Mouse (Mus musculus) c-Kit-positive CD71-positive TER-119-negative erythroid progenitor cells, embryonic 14.5 days (primary cell): ENCODE results near the gene Rpl23a.
"Not testable (repeated sequence)": the region's sequence is repeated elsewhere in the genome, so short reads cannot be mapped to it uniquely, and the experiment has no call there.

Experiments
- DNase-seq: peaks from one replicate; pipeline ENCODE4 v3.0.0-alpha.2; 2013; ENCODE audit warnings: low read depth

Rpl23a gene

DNA sequence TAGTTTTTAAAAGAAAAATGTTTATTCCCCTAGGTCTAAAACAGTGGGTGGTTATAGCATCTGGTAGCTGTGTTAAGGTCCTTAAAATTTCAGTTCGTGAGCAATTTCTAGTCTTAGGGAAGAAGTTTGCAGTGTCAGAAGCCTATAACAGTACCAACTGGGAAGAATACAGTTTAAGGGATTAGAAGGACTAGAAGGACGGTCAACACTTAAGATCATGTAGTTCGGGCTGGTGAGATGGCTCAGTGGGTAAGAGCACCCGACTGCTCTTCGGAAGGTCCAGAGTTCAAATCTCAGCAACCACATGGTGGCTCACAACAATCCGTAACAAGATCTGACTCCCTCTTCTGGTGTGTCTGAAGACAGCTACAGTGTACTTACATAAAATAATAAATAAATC lies 1.3 kb upstream of the Rpl23a start:
- not testable (repeated sequence) for DNase-seq

DNA sequence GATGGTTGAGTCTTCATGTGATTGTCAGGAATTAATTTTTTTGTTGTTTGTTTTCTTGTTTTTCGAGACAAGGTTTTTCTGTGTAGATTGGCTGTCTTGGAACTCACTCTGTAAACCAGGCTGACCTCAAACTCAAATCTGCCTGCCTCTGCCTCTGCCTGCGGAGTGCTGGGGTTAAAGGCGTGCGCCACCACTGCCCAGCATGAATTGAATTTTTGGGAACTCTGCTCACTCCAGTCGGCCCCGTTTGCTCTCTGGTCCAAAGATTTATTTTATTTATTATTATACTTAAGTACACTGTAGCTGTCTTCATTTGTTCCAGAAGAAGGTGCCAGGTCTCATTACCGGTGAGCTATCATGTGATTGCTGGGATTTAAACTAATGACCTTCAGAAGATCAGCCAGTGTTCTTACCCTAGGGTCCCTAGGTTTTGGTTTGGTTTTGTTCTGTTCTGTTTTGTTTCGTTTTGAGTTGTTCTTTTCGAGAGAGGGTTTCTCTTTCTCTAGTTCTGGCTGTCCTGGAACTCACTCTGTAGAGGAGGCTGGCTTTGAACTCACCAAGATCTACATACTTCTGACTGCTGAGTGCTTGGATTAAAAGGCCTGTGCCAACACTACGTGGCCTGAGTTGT lies 615 bp upstream of the Rpl23a start:
- no peak for DNase-seq

DNA sequence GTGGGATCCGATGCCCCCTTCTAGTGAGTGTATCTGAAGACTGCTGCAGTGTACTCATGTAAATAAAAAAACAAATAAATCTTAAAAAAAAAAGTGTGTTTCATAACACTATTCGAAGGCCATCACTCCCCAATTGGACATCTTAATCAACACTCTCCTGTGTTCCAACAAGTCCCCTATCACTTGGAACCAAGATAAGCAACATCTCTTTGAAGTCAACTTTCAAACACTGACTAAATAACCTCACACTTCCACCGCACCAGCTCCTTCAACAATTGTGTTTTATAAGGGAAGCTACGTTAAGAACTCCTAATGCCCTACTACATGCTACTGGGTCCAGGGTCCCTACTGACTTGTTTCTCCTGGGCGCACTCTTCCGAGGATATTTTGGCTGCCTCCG lies 934 bp downstream of the Rpl23a start:
- DNase-seq: no peak

GRCm38 (mm10) chr11:78181830-78182357 lies 1.5 kb downstream of the Rpl23a start:
- no peak for DNase-seq

DNA sequence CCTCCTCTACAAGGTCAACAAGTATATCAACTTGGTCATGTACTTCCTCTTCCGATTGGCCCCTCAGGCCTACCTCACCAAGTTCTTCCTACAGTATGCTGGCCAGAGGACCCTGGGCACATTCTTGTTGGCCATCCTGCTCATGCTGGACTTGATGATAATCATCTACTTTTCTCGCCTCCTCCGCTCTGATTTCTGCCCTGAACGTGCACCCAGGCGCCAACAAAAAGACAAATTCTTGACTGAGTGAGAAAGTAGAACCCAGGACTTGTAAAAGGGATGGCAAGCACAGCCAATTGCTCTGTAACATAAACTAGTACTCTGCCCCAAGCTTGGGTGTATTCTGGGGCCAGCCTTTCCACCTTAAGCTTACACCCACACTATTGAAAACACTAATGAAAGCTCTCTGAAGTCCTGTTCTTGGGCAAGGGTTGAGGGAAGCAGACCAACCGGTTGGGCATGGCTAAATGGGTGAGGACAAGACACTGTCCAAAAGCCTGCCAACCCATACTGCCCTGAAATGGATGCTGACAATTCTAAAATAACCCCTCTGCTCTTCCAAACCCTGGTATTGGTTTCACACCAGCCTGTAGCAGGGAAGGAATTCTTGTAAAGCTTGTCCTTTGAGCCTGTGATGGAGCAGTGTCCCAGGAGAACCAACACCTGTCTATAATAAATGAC lies 3.2 kb downstream of the Rpl23a start:
- DNase-seq: peak; percentile 40

GRCm38 (mm10) chr11:78179438-78179999 lies 3.9 kb downstream of the Rpl23a start:
- peak; percentile 58 for DNase-seq

- peak; percentile 58 for DNase-seq
Observed at GRCm38 (mm10) chr11:78178859-78179437, 4.4 kb downstream of the Rpl23a start.

GRCm38 (mm10) chr11:78177903-78178858 lies 5.2 kb downstream of the Rpl23a start:
- peak; percentile 93 for DNase-seq

- peak; percentile 50 for DNase-seq
Observed at GRCm38 (mm10) chr11:78177437-78177836, 5.9 kb downstream of the Rpl23a start.

GRCm38 (mm10) chr11:78176905-78177331 lies 6.5 kb downstream of the Rpl23a start:
- peak; percentile 67 for DNase-seq

- peak; percentile 95 for DNase-seq
Observed at GRCm38 (mm10) chr11:78176402-78176862, 7.0 kb downstream of the Rpl23a start, which contains the start of the genes Nek8 and Tlcd1. Gene Nek8 (minus strand): TSS chr11:78176675. Gene Tlcd1 (plus strand): TSS chr11:78176711.

DNA sequence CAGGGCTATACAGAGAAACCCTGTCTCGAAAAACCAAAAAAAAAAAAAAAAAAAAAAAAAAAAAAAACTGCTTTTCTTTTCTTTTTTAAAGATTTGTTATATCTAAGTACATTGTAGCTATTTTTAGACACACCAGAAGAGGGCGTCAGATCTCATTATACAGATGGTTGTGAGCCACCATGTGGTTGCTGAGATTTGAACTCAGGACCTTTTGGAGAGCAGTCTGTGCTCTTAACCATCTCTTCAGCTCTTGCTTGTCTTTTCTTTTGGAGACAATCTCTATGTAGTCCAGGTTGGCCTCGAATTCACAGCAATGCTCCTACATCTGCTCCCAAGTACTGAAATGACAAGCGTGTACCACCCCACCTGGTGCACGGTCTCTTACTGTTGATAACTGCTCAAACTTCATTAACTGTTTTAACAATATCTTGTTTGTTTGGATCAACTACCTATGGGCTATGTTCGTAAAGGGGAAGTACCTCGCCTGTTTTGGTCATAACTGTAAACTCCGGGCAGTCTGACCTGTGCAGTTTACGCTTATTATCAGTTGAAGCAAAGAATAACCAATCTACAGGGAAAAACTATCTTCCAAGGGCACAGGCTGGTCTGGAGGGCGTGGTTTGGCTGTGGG lies 7.5 kb downstream of the Rpl23a start:
- no peak for DNase-seq

GRCm38 (mm10) chr11:78174506-78174905 lies 8.9 kb downstream of the Rpl23a start:
- DNase-seq: no peak

GRCm38 (mm10) chr11:78172748-78173383 lies 10.5 kb downstream of the Rpl23a start:
- no peak for DNase-seq

DNA sequence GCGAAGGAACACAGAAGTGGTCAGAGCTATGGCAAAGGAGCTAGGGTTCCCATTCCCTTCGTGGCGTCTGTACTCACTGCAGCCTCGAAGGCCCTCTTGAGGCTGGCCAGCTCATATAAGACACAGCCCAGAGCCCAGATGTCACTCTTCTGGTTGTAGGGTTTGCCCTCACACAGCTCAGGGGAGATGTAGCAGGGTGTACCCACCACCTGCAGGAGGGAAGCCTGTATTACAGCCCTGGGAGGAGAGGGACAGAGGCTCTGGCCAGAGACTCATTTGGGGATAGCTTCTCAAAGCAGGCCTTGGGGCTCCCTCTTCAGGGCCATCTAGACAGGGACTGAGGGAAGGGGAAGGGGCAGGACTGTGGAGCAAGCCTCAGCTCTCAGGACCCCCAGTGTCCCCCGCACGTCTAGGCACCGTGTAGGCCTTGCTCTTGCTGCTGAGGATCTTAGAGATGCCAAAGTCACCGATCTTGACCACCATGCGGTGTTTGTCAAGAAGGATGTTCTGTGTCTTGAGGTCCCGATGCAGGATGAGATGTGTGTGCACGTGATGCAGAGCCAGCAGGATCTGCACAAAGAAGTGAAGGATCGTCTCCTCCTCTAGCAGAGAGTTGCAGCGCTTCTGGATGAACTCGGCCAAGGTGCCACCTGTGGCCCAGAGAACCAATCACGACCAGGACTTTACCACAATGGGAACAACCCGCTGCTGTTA lies 11.2 kb downstream of the Rpl23a start:
- DNase-seq: no peak

DNA sequence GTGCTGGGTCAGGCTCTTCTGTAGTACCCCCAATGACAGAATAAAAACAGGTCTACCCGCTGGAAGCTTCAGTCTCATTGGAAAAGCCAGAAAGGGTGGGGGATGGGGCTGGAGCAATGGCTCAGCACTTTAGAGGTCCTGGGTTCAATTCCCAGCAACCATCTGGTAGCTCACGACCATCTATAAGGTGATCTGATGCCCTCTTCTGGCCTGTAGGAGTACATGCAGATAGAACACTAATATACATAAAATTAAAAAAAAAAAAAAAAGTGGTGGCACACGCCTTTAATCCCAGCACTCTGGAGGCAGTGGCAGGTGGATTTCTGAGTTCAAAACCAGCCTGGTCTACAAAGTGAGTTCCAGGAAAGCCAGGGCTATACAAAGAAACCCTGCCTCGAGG lies 12.1 kb downstream of the Rpl23a start:
- DNase-seq: no peak

DNA sequence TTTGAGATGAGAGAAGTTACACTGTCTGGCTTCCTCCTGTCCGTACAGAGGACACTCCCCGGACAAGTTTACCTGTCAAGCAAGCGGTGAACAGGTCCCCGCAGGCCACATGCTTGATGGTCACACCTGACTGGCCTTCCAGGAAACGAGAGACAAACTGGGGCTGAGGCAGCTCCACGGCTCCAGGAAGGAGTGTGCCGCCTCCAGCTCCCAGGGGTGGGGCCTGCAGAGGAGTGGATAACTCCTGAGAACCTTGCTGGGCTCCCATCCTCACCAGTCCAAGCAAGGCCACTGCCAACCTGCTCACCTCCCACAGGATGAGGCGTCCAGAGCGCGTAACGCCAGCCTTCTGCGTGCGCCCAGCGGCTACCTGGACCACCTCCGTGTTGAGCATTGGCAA lies 13.1 kb downstream of the Rpl23a start:
- DNase-seq: no peak

DNA sequence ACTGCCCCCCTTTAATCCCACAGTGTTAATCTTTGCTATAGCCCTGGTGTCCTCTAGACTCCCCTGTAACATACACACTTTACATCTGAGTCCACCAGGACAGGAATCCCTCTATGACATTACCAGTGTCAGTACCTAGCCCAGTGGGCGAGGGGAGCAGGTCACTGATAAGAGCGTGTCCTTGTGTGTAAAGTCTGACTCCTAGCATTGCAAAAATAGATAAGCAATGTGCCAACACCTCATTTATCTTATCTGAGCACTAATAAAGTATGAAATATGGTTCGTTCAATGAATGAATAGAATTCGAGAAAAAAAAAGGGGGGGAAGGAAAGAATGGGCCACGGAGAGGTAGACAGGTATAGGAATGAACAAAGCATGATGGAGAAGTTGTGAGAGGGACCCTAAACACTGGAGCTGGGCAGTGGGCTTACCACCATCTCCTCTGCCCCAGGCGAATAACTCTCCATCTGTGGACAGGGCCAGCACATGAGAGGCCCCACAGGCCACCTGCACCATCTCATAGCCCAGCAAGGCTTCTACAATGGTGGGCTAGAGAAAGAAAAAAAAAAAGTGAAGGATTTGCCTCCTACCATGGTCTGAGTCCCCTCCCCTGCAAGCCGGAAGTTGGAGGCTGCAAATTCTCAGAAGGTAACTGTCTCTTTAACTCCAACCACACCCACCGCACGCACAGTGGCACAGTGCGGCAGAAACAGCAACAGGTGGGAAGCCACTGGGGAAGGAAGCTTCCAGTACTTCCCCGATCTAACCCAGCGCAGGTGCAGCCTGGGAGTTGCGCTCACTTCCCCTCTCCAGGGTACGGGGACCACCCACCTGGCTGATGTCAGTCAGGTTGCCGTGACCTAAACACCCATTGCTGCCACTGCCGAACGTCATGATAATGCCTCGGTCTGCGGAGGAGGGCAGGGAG lies 14.6 kb downstream of the Rpl23a start:
- DNase-seq: peak; percentile 71
